Mouse (Mus musculus) kidney, postnatal 4 days (tissue): ENCODE measurements around the gene Ica1.
A peak's percentile ranks its signal among the peaks of the same experiment; 100 is the strongest.

Source experiments
- DNase-seq, 2 experiments: peaks; one replicate each; pipeline ENCODE4 v3.0.0; 2021; ENCODE audit warnings: mixed read lengths in 2 of 2

The Ica1 gene

GRCm38 (mm10) chr6:8778296-8778649 is at the start of gene Ica1:
TSS of gene Ica1 (minus strand) at chr6:8778488.
- no peak for DNase-seq

- no peak for DNase-seq
These were observed 41.6 kb upstream of the Ica1 start for GRCm38 (mm10) chr6:8819866-8820265.

- DNase-seq, result no peak
These were observed 36.2 kb upstream of the Ica1 start for GRCm38 (mm10) chr6:8814332-8815002.

DNA sequence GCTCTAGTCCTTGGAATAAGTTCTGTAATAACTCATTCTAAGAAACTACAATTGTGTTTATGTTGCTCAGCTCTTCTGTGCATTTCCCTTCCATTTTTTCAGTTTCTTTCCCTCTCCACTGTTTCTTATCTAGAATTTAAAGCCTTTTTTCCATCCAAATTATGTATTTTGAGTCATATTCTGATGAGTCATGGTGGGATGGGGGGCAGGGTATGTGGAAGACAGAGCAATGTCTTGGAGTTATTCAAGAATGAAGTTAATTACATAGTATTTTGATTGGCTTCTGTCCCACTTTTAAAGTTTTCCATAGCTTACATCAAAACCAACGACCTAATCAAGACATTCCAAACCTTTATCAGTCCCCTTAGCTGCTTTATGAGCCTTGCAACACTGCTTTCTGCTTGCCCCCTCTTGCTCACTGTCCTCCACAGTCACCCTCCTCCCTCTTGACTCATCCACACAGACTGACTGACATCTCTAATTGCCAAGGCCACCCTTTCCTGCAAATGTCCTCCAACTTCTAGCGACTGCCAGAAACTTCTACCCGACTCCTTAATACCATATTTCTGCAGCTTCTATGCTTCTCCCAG is 24.4 kb upstream of the Ica1 start:
- DNase-seq, result peak in 1 of 2 experiments; percentile 5

GRCm38 (mm10) chr6:8792385-8792784 is 14.1 kb upstream of the Ica1 start:
- no peak for DNase-seq

DNA sequence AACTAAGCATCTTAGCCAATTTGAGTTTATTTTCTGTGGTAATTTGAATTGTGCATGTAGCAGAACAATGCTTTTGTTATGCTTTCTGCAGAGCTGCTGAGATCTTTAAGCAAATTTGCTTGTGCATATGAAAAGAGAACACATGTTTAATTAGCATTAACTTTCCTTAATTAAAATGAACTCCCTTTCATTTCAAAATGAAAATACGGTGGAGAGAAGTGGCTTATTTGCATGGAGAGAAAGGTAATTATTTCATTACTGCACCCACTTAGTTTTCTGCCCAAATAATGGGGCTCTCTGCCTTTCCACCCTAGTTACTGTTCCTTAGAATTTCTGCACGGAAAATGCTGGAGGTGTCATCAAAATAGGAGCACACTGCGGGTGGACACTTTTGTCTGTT is 13.5 kb upstream of the Ica1 start:
- no peak for DNase-seq

DNA sequence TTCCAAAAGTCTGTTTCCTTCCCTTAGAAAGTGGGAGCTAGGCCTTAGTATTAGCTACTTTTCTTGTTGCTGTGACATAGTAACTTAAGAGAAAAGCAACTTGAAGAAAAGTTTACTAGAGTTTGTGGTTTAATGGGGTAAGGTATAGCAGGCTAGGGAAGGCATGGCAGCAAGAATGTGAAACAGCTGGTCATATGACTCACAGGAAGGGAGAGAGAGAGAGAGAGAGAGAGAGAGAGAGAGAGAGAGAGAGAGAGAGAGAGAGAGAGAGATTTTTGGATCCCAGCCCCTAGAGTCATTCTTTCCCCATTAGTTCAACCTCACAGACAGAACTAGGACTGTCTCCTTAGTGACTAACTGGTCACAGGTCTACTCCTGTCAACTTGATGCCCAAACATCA is 2.3 kb upstream of the Ica1 start:
- DNase-seq, result no peak

DNA sequence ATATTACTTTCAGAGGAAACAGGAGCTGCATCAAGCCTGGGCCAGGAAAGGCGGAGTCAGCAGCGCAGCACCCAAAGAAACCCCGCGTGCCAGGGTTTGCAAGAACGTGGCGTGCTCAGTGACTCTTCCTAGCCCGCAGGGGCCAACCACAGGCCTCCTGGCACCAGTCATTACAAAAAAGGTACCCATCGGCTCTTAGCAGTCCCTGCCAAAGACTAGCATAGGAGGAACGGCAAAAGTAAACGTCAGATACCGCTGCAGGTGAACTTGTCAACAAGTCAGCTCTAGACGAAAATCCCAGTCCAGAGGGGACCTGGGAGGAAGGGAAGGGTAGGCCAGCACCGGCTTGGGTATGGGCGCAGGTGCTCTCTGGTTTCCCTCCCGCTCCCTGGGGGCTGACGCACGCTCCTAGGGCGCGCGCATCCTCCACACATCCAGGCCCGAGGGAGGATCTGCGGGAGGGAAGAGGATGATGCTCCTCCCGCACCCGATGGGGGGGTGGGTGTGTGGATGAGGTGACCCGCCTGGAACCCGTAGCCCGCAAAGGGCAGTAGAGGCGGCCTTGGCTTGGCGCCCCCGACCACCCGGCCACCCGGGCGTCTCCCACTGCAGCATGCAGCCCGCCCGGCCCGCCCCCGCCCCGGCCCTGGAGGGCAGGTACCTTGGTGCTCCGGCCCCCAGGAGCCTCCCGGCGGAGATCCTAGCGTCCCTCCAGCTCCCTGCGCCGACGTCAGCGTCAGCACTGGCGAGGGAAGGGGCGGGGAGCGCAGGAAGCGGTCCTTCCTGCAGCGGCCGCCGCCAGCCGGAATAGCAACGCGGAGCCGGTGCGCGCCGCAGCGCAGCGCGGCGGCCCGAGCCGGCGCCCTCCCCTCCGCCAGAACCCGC is 635 bp downstream of the Ica1 start:
- peak; percentile 75 to 83 for DNase-seq

DNA sequence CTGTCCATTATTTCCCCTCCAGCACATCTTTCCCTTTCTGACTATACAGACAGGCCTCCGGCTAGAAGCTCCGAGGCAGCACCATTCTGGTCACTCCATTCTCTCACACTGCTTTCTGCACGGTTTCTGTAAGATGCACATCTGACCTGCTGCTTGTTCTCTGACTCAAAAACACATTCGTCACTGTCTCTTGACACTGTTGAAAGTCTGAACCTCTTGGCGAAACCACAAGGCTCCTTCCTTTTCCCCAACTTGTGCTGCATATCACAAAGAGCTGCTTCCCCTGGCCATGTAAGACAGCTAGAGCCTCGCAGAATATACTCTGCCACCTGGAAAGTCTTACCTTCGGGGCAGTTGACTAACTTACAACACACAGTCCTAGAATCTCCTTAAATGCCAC is 6.7 kb downstream of the Ica1 start:
- DNase-seq, result no peak

GRCm38 (mm10) chr6:8770341-8770740 is 7.9 kb downstream of the Ica1 start:
- DNase-seq, result peak; percentile 7 to 20

DNA sequence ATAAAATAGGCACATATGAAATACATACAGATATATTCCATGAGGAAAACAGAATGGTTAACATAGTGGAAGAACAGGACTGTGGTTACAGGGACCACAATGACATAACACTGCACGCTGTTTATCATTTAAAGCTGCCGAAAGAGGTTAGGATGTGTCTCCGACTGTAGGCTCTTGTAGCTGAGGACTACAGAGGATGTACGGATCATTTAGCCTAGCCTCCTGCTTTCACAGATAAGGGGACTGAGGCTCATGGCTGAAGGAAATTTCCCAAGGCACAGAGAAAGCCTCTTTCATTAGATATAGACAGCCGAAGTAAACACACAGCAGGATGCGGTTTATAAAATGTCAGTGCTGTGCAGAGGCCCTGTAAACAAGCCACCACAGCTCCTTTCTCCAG is 8.5 kb downstream of the Ica1 start:
- DNase-seq, result no peak

DNA sequence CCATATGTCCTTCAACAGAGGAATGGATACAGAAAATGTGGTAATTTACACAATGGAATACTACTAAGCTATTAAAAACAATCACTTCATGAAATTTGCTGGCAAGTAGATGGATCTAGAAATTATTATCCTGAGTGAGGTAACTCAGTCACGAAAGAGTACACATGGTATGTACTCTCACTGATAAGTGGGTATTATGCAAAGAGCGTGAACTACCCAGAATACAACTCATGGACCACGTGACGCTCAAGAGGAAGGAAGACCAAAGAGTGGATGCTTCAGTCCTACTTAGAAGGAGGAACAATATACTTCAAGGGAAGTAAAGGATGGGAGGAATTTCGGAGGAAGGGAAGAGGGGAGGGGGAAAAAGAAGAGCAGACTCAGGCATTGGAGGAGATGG is 11.6 kb downstream of the Ica1 start:
- no peak for DNase-seq

- no peak for DNase-seq
These were observed 12.5 kb downstream of the Ica1 start for GRCm38 (mm10) chr6:8765801-8766200.

DNA sequence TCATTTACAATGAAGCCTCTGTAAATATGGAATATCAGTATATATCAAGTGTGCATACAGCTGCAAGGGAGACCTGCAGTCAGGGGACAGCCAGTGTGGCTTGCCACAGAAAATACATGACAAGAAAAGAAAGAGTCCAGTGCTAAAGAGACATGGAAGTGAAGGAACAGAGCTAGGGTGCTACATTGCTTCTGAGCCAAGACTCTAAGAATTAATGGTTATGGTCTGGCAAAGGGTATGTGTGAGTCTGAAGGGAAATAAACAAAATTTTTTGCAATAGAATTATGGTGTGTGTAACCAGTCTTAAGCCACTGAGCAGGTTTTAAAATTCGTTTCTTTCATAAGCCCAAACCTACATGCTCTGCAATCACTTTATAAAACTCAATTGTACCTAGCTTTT is 13.2 kb downstream of the Ica1 start:
- no peak for DNase-seq

DNA sequence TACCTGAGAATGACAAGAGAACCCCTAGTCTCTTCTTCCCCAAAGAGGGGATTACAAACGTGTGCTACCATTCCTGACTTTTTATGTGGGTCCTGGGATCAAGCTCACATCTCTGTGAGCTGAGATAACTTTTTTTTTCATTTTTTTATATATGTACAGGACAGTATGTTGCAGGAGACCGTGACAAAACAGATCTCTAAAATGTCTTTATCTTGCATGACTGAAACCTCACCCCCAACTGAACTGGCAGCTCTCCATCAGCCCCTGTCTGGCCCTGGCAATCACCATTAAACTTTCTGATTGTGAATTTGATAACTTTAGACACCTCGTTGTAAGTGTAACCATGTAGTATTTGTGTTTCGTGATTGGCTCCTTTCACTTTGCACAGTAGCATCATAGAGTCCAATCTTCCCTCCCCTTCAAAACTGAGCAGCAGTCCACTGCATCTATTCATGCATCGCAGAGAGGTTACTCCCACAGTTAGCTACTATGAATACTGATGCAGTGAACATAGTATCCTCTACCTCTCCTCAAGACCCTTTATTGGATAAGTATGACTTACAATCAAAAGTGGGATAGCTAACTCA is 17.5 kb downstream of the Ica1 start:
- DNase-seq, result no peak

DNA sequence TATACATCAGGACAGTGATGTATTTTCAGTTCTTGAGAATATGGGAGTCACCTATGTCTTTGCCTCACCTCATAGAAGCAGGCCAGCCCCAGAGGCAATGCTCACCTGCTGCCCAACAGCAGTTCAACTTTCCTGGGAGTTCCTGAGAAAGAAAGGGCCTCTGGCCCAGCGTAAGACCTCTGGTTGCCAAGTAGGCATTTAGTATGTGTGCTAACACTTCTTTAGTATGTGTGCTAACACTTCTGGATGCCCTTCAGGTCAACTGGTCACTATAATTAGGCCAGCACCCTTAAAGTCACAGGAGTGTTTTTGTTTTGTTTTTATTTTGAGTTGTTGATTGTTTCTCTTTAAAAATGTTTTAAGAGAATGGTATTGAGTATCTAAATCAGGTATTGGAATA is 18.4 kb downstream of the Ica1 start:
- DNase-seq, result no peak

GRCm38 (mm10) chr6:8755760-8756276 is 22.5 kb downstream of the Ica1 start:
- DNase-seq, result no peak

GRCm38 (mm10) chr6:8754486-8754885 is 23.8 kb downstream of the Ica1 start:
- no peak for DNase-seq

GRCm38 (mm10) chr6:8753723-8754036 is 24.6 kb downstream of the Ica1 start:
- DNase-seq, result no peak

- DNase-seq, result no peak
These were observed 25.1 kb downstream of the Ica1 start for GRCm38 (mm10) chr6:8752984-8753722.

DNA sequence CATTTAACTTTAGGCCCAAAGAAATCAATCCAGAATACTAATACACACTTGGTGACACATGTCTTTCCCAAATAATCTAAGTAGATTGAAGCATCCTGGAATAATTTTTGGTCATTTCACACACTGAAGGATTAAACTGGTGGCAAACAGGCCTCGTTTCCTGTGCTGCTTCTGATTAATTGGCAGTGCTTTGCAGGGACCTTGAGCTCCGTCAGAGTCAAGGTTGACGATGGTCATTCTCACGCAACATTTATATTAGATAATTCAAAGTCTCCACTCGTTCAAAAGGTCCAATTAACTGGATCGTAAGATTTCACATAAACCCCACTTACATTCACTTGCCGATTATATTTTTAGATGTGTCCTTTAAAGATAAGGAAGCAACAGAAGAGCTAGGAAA is 33.4 kb downstream of the Ica1 start:
- DNase-seq, result no peak

DNA sequence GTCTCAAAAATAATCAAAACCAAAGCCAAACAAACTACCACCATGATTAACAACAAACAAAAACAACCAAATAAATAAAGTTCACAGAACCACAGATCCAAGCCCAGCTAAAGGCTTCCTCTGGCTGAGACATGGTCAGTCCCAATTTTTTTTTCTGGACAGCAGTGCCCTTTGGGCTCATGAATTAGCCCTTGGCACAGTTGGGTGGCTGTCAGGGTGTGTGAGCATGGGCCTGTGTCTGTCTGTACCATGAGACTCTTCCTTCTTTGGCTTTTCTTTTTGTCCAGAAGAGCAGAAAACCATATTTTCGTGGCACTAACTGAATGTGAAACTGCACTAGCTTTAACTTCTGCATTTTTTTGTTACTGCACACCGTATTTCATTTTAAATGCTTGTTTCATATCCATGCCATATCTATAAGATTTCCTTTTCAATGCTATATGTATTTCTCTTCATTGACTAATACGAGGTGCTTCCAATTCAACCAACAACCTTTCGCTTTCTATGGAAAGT is 34.0 kb downstream of the Ica1 start:
- no peak for DNase-seq

- no peak for DNase-seq
These were observed 35.8 kb downstream of the Ica1 start for GRCm38 (mm10) chr6:8742449-8742848.
